Mouse (Mus musculus): Measurements from ENCODE around the gene Slc26a10. TPM values are rescaled to one million over a fixed set of nuclear protein-coding genes. Genes with fewer than 3 reads are reported as not detected.

Slc26a10 gene
- polyA plus RNA-seq, 1 experiment from 2014 or later, result 1.1 TPM

DNA sequence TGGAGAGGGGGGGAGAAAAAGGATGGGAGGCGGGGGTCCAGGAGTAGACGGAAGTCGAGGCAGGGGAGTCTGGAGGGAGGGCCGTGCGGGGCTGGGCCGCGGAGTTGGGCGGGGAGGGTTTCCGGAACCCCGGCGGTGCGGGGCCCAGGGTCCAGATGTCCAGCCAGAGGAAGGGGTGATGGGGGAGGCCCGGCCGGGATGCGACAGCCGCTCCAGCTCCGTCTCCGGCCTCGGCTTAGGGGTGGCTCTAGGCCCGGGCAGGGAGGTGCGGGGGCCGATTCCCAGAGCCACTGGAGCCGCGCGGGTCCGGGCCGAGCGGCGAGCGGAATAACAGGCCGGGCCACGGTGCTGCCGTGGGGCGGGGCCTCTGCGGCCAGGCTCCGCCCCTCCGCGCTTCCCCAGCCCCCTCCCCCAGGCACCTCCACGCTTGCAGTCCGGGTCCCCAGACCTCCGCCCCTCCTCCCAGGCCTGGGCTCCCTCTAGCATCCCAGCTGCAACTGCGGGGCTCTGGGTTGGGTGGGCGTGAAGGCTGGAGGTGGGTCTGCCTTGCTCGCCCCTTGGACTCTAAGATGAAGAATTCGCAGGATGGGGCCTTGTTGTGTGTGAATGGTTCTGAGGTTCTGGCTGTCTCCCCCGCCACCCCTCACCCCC lies 8.1 kb upstream of the Slc26a10 start:
- under 1% methylated on average over 26 of the region's 46 CpGs for WGBS
- H3K27ac ChIP-seq, result peak overlapping the region; percentile 90
- peaks cover 47% of the 10 kb centered on the region for H3K4me1 ChIP-seq
- peak overlapping the region; percentile 96 for H3K4me2 ChIP-seq
- H3K36me3 ChIP-seq (ENCODE audit: poor library complexity, severe bottlenecking), result peaks cover 35% of the 10 kb centered on the region
- peak; percentile 79 for ATAC-seq
- no peaks in the 10 kb centered on the region for H3K9me3 ChIP-seq (replicated peaks)
- no peaks in the 10 kb centered on the region for H3K27me3 ChIP-seq
- H3K9ac ChIP-seq, result peak overlapping the region; percentile 84
- peak overlapping the region; percentile 71 for H3K4me3 ChIP-seq

DNA sequence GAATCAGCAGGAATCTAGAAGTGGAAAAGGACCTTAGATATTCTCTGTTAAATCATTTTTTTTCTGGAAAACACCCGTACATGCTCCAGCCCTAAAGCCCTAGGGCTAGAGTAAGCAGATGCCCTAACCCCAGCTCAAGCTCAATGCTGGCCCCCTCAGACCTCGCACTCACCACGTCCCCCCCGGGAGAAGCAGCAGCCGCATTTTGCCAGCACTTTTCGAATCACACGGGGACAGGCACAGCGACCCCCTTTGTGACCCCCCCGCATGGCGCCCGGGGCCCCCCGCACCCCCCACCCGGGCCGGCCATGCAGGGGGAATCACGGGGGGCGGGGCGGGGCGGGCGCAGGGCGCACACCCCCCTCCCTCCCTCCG lies 7.6 kb upstream of the Slc26a10 start:
- ATAC-seq, result no peak
- H3K27ac ChIP-seq, result peak overlapping the region; percentile 90
- H3K36me3 ChIP-seq (ENCODE audit: poor library complexity, severe bottlenecking), result peaks cover 33% of the 10 kb centered on the region
- H3K4me2 ChIP-seq, result peak overlapping the region; percentile 96
- H3K9me3 ChIP-seq (replicated peaks), result no peaks in the 10 kb centered on the region
- H3K4me1 ChIP-seq, result peaks cover 48% of the 10 kb centered on the region
- WGBS, result under 1% methylated on average over 15 of the region's 21 CpGs
- peak overlapping the region; percentile 71 for H3K4me3 ChIP-seq
- H3K27me3 ChIP-seq, result no peaks in the 10 kb centered on the region
- peak overlapping the region; percentile 84 for H3K9ac ChIP-seq

DNA sequence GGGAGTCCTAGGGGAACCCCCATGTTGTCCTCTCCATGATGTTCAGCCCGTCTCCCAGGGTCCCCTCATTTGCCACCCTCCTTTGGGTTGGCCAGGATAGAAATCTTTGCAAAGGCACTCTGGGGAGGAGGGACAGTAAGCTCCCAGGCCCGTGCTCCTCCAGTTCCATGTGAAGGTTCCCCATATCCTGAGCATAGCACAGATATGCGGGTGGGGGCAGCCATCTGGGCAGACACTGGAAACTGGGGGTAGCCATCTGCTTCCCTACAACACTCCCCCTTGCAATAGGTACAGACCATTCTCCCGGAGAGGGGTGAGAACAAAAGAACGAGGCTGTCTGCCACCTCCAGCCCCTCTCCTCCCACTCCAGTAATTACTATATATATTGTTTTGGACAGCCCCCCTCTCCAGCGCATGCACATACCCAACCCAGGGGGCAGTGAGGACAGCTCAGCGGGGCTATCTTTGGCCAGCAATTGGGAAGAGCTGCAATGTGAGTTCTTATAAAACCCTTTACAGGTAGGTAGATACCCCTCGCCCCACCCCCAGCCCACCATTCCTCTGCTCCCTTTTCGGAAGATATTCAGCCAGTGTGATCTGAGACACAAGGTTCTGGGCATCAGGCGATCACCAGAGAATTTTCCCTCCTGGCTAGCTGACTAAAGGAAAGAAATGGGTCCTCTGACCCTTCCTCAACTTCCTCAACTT lies 7.1 kb upstream of the Slc26a10 start:
- H3K4me1 ChIP-seq, result peaks cover 48% of the 10 kb centered on the region
- H3K4me3 ChIP-seq, result peak overlapping the region; percentile 71
- WGBS, result 29% methylated on average over 10 of the region's 10 CpGs
- H3K27me3 ChIP-seq, result 0 out of 2 replicates have a peak, but pooled peaks cover 3% of the 10 kb centered on the region
- peak overlapping the region; percentile 90 for H3K27ac ChIP-seq
- H3K36me3 ChIP-seq (ENCODE audit: poor library complexity, severe bottlenecking), result peaks cover 27% of the 10 kb centered on the region
- H3K4me2 ChIP-seq, result peak overlapping the region; percentile 96
- peak; percentile 36 for ATAC-seq
- H3K9me3 ChIP-seq (replicated peaks), result no peaks in the 10 kb centered on the region
- H3K9ac ChIP-seq, result peak overlapping the region; percentile 84

DNA sequence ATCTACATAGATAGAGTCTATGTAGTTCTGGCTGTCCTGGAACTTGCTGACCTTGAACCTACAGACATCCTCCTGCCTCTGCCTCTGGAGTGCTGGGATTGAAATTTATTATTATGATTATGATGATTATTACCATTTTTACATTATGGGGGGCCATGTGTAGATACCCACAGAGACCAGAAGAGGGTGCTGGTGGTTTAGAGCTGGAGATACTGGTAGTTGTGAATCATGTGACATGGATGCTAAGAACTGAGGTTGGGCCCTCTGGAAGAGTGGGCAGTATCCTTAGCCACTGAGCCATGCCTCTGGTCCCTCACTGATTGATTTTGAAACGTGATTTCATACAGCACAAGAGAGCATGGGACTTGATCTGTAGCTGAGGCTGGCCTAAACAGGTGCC lies 6.0 kb upstream of the Slc26a10 start:
- Histone ChIP-seq H3K27ac (no peak overlapping the region), H3K36me3 (ENCODE audit: poor library complexity, severe bottlenecking) (peaks cover 19% of the 10 kb centered on the region), H3K4me1 (peaks cover 48% of the 10 kb centered on the region), H3K9ac (no peak overlapping the region), H3K27me3 (peaks cover 10% of the 10 kb centered on the region), H3K9me3 (replicated peaks) (no peaks in the 10 kb centered on the region), H3K4me2 (peak overlapping the region; percentile 96; the same call in 1 of the 2 replicates), H3K4me3 (no peak overlapping the region)
- ATAC-seq, result no peak
- 83% methylated on average over 1 of the region's 1 CpGs for WGBS

DNA sequence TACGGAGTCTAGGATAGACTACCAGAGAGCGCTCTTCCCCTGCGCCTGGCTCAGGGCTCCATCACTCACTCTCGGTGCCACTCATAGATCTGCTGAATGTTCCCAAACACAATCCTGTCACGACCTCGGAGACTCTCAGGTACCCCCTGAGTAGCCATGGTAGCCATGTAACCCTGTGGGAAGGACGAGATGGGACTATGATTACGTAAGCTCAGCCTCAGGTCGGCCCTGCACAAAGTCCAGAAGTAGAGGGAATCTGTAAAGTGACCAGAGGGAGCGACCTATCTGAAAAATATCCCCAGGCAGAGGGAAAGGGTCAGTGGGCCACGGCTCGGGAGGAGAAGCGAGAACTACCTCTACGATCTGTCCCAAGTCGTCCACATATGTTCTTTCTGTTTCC lies 5.1 kb upstream of the Slc26a10 start:
- peaks cover 9% of the 10 kb centered on the region; the same call in 1 of the 2 replicates for H3K36me3 ChIP-seq (ENCODE audit: poor library complexity, severe bottlenecking)
- WGBS, result 84% methylated on average over 15 of the region's 15 CpGs

DNA sequence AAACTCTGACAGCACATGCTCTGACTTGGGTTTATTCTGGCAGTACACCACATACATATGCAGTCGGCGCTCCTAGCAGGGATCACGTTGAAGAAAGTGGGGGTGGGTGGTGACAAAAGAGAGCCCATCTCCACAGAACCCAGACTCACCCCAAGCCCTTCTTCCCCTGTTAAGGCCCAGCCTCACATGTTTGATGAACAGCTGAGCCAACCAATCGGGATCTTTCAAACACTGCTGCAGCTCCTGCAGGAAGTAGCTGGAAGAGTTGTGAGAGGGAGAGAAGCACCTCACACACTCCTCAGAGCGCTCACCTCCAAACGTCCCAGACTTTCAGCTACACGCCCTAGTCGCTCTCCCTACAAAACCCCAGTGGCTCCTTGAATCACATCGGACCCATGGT lies 4.7 kb upstream of the Slc26a10 start:
- no peak for ATAC-seq
- H3K27me3 ChIP-seq, result peaks cover 23% of the 10 kb centered on the region
- H3K4me2 ChIP-seq, result no peak overlapping the region
- H3K4me1 ChIP-seq, result peaks cover 48% of the 10 kb centered on the region
- H3K27ac ChIP-seq, result no peak overlapping the region
- H3K4me3 ChIP-seq, result no peak overlapping the region
- H3K36me3 ChIP-seq (ENCODE audit: poor library complexity, severe bottlenecking), result peaks cover 8% of the 10 kb centered on the region; the same call in 1 of the 2 replicates
- H3K9me3 ChIP-seq (replicated peaks), result no peaks in the 10 kb centered on the region
- WGBS, result 71% methylated on average over 9 of the region's 9 CpGs
- H3K9ac ChIP-seq, result no peak overlapping the region

More for the DNA sequence above, 5.1 kb upstream of the Slc26a10 start:
- H3K27ac ChIP-seq, result no peak overlapping the region
- H3K27me3 ChIP-seq, result peaks cover 19% of the 10 kb centered on the region
- ATAC-seq, result no peak
- H3K9me3 ChIP-seq (replicated peaks), result no peaks in the 10 kb centered on the region
- H3K4me1 ChIP-seq, result peaks cover 48% of the 10 kb centered on the region
- no peak overlapping the region for H3K9ac ChIP-seq
- no peak overlapping the region for H3K4me2 ChIP-seq
- no peak overlapping the region for H3K4me3 ChIP-seq

DNA sequence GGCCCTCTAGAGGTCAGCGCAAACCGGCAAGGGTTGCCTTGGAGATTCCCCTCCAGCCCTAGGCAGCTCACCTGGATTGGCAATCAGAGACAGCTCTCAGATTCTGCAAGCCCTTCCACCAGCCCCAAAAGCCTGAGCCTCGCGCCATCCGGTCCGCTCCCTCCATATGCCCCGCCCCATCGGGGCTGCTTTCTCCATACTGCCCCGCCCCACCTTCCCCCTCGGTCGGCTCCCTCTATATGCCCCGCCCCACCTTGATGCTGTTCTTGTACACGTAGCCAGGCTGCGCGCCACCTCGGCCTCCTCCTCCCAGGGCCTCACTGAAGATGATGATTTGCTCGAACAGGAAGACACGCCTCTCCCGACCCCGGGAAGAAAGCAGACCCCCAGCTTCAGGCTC lies 3.3 kb upstream of the Slc26a10 start:
- H3K9me3 ChIP-seq (replicated peaks), result no peaks in the 10 kb centered on the region
- H3K4me1 ChIP-seq, result peaks cover 39% of the 10 kb centered on the region
- ATAC-seq, result no peak
- peaks cover 8% of the 10 kb centered on the region; the same call in 1 of the 2 replicates for H3K36me3 ChIP-seq (ENCODE audit: poor library complexity, severe bottlenecking)
- peaks cover 37% of the 10 kb centered on the region for H3K27me3 ChIP-seq
- H3K4me2 ChIP-seq, result peak overlapping the region; percentile 40
- no peak overlapping the region for H3K27ac ChIP-seq
- 14% methylated on average over 20 of the region's 20 CpGs for WGBS
- H3K4me3 ChIP-seq, result peak overlapping the region; percentile 13; the same call in 1 of the 2 replicates
- H3K9ac ChIP-seq, result peak overlapping the region; percentile 40

DNA sequence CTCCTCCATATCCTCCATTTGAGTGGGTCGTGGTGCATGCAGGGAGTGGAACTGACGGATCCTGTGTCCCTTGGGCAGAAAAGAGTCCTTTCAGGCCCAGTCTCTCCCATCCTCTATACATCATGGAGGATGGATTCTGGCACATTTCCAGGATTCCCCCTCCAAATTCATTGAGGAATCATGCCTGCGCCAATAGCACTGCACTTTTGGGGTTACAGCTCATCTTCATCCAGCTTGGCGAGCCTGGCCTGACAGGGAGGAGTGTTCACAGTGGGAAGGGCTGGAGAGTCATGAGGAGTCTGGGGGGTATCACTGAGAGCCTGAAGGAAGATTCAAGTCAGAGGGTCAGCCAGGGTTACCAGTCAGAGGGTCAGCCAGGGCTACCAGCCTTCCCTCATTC lies 2.2 kb upstream of the Slc26a10 start:
- Histone ChIP-seq H3K9ac (no peak overlapping the region), H3K4me2 (no peak overlapping the region), H3K27me3 (peaks cover 47% of the 10 kb centered on the region), H3K4me1 (peaks cover 43% of the 10 kb centered on the region), H3K4me3 (no peak overlapping the region), H3K36me3 (ENCODE audit: poor library complexity, severe bottlenecking) (peaks cover 8% of the 10 kb centered on the region; the same call in 1 of the 2 replicates), H3K27ac (no peak overlapping the region), H3K9me3 (replicated peaks) (no peaks in the 10 kb centered on the region)
- WGBS, result 85% methylated on average over 4 of the region's 4 CpGs
- ATAC-seq, result no peak

DNA sequence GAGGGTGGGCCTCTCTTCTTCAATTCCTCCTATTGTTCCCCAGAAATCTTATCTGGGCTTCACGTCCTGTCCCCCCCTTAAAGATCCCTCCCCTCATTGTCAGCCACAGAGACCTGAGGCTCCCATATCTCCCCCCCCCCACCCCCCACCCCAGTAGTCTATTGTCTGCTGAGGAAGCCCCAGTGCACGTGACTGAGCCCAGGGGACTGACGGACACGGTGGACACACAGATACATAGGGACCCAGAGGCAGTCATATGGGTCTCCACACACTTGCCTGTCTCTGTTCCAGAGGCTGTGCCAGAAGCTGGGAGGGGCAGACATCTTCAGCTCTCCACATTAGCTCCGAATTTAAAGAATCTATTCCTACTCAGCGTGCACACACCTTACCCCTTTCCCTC lies 1.1 kb upstream of the Slc26a10 start:
- Histone ChIP-seq H3K36me3 (ENCODE audit: poor library complexity, severe bottlenecking) (peaks cover 5% of the 10 kb centered on the region; the same call in 1 of the 2 replicates), H3K27me3 (peaks cover 58% of the 10 kb centered on the region), H3K9me3 (replicated peaks) (no peaks in the 10 kb centered on the region)

DNA sequence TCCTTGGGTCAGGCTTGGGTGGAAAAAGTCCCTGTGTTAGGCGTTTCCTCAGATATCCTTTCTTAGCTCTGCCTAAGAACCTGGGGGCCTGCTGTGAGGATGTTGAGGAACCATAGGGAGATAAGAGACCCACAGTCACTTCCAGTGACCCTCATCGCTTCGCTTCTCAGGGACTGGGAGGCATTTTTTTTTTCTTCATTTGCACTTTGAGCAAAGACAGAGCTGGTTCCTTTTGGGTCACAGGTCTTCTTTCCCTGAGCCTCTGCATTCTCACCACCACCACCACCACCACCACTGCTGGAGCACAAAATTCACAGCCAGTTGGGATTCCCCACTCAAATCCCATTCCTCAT lies 226 bp upstream of the Slc26a10 start:
- ATAC-seq, result no peak
- Histone ChIP-seq H3K36me3 (ENCODE audit: poor library complexity, severe bottlenecking) (0 out of 2 replicates have a peak, but pooled peaks cover 4% of the 10 kb centered on the region), H3K4me3 (no peak overlapping the region), H3K27me3 (peaks cover 67% of the 10 kb centered on the region), H3K4me1 (peaks cover 40% of the 10 kb centered on the region), H3K9me3 (replicated peaks) (no peaks in the 10 kb centered on the region), H3K4me2 (peak overlapping the region; percentile 47; the same call in 1 of the 2 replicates), H3K9ac (no peak overlapping the region), H3K27ac (no peak overlapping the region)
- WGBS, result 16% methylated on average over 3 of the region's 3 CpGs

More for the DNA sequence above, 1.1 kb upstream of the Slc26a10 start:
- WGBS, result 73% methylated on average over 6 of the region's 6 CpGs
- Histone ChIP-seq H3K4me3 (no peak overlapping the region), H3K4me1 (peaks cover 40% of the 10 kb centered on the region), H3K4me2 (no peak overlapping the region), H3K27ac (no peak overlapping the region), H3K9ac (no peak overlapping the region)
- ATAC-seq, result no peak

DNA sequence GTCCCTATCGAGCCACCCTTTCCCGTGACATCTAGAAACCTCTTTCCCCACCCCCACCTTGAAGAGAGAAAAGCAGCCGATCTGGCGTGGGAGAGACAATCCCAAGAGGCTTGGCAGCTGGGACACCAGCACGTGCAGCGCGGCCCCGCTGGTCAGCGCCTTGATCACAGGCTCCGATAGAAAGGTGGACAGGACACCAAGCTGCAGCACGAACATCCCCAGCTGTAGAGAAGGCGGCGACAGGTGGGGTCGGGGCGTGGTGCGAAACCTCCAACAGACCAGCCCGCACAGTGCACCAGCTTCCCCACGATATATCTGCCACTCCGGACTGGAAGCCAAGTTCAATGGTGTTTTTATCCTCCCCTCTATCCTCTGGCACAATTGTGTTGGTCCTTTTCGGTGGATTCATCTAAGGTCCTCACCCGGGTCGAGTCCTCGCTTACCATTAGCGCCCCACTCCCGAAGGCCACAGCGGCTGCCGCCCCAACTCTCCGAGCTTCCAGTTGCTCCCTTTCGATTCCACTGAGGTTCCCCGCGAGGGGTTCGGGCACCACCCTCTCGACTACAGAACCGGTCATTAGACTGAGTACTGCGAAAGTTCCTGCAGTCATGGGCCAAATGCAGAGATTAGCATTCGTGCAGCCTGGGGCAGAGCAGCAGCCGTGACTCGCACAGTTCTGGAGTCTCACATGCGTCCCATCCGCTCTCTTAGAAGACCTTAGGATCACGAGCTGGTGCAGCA lies 2.0 kb downstream of the Slc26a10 start:
- ATAC-seq, result no peak
- peaks cover 27% of the 10 kb centered on the region for H3K4me1 ChIP-seq
- H3K4me3 ChIP-seq, result peak overlapping the region; percentile 27
- H3K4me2 ChIP-seq, result peak overlapping the region; percentile 54
- H3K9ac ChIP-seq, result peak overlapping the region; percentile 9; the same call in 1 of the 2 replicates
- H3K27me3 ChIP-seq, result peaks cover 80% of the 10 kb centered on the region
- H3K36me3 ChIP-seq (ENCODE audit: poor library complexity, severe bottlenecking), result 0 out of 2 replicates have a peak, but pooled peaks cover 1% of the 10 kb centered on the region
- no peak overlapping the region for H3K27ac ChIP-seq
- WGBS, result 4% methylated on average over 41 of the region's 41 CpGs
- no peaks in the 10 kb centered on the region for H3K9me3 ChIP-seq (replicated peaks)

DNA sequence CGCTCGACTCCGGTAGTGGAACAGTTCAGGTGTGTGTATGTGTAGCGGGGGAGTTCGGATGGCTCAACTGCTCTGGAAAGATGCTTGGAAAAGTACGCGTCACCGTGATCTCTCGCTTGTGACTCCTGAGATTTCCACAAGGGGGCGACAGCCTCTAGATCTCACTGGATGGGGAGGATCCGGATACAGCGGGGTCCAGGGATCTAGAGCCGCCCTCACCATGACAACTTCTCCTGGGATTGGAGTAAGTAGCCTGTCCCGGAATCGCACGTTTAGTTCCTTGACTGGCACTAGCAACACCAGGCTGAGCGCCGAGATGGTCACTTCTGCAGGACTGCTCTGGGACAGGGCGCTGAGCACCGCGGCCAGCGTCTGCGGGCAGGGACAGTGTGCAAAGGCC lies 2.7 kb downstream of the Slc26a10 start:
- WGBS, result 1% methylated on average over 23 of the region's 23 CpGs
- no peak overlapping the region for H3K27ac ChIP-seq
- H3K9ac ChIP-seq, result no peak overlapping the region
- peak; percentile 39 for ATAC-seq
- H3K4me3 ChIP-seq, result peak overlapping the region; percentile 27
- H3K9me3 ChIP-seq (replicated peaks), result no peaks in the 10 kb centered on the region
- peaks cover 27% of the 10 kb centered on the region for H3K4me1 ChIP-seq
- peak overlapping the region; percentile 54 for H3K4me2 ChIP-seq
- H3K27me3 ChIP-seq, result peaks cover 86% of the 10 kb centered on the region
- H3K36me3 ChIP-seq (ENCODE audit: poor library complexity, severe bottlenecking), result no peaks in the 10 kb centered on the region
